Mouse (Mus musculus) heart, embryonic 13.5 days (tissue): ENCODE results near the gene Setd7. TPM values are rescaled to one million over a fixed set of nuclear protein-coding genes. Genes with fewer than 3 reads are reported as not detected.

Experiments used
- ATAC-seq: fragments of 200-750 bp; cut with Nextera tagmentation; 2 replicates; pipeline ENCODE4 v1.8.0; 2017; ENCODE audit warnings: moderate TSS enrichment; ENCODE audit not compliant: insufficient number of reproducible peaks, low FRiP score, low TSS enrichment; ENCODE audit errors: extremely low read depth
- H3K27ac ChIP-seq: fragments of 300-500 bp; sonication (generic); replicated peaks from 2 replicates; pipeline ENCODE4 v1.5.1; 2015; ENCODE audit warnings: moderate library complexity, mild to moderate bottlenecking, inconsistent platforms
- H3K27me3 ChIP-seq: fragments of 300-500 bp; sonication (generic); replicated peaks from 2 replicates; pipeline ENCODE4 v1.6.1; 2015; ENCODE audit warnings: mild to moderate bottlenecking, inconsistent platforms
- H3K36me3 ChIP-seq: fragments of 300-500 bp; sonication (generic); 2 replicates; pipeline ENCODE4 v1.6.1; 2015; ENCODE audit warnings: mild to moderate bottlenecking, inconsistent platforms
- H3K4me1 ChIP-seq: fragments of 300-500 bp; sonication (generic); 2 replicates; pipeline ENCODE4 v1.6.1; 2015; ENCODE audit warnings: inconsistent platforms
- H3K4me2 ChIP-seq: fragments of 300-500 bp; sonication (generic); 2 replicates; pipeline ENCODE4 v1.6.1; 2015; ENCODE audit warnings: inconsistent platforms, mild to moderate bottlenecking, moderate library complexity
- H3K4me3 ChIP-seq: fragments of 300-500 bp; sonication (generic); 2 replicates; pipeline ENCODE4 v1.5.1; 2015; ENCODE audit warnings: moderate library complexity, mild to moderate bottlenecking, inconsistent platforms
- H3K9ac ChIP-seq: fragments of 300-500 bp; sonication (generic); 2 replicates; pipeline ENCODE4 v1.6.1; 2015; ENCODE audit warnings: inconsistent platforms, mild to moderate bottlenecking, moderate library complexity
- H3K9me3 ChIP-seq: fragments of 300-500 bp; sonication (generic); 2 replicates; pipeline ENCODE4 v1.6.1; 2016; ENCODE audit warnings: inconsistent platforms
- WGBS: fragments of 180-500 bp; shearing (Covaris S2); methylation state at CpG from one replicate; pipeline ENCODE4 v1.1.7; 2015; ENCODE audit warnings: mixed read lengths; 5-methylcytosine and 5-hydroxymethylcytosine counted together
- polyA plus RNA-seq: library from polyadenylated mRNA; unstranded; fragments of >200 nt; fragmentation: Nextera tagmentation; extraction: Ambion mirVana; gene quantifications from 2 replicates; pipeline ENCODE4 v1.2.1, GENCODE M21; 2015

The Setd7 gene
- polyA plus RNA-seq: 3.8 and 5.8 TPM in 2 replicates

GRCm38 (mm10) chr3:51560511-51561108 is at the start of gene Setd7:
Gene Setd7, minus strand, starts transcription at chr3:51560879.
- Histone ChIP-seq H3K27ac (peak within 1 kb of the TSS; percentile 97), H3K36me3 (peaks cover 9% of the 10 kb centered on the region), H3K4me3 (peak within 1 kb of the TSS; percentile 91), H3K9me3 (no peaks in the 10 kb centered on the region), H3K4me2 (peak within 1 kb of the TSS; percentile 86), H3K27me3 (no peaks in the 10 kb centered on the region), H3K9ac (peak within 1 kb of the TSS; percentile 98), H3K4me1 (peaks cover 27% of the 10 kb centered on the region)
- whole genome bisulfite sequencing: under 1% methylated on average over 43 of the region's 48 CpGs
- peak; percentile 67; the same call in 1 of the 2 replicates for ATAC-seq

GRCm38 (mm10) chr3:51604489-51604888 is 43.8 kb upstream of the Setd7 start:
- WGBS: 69% methylated on average over 3 of the region's 3 CpGs
- no peak for ATAC-seq
- no peaks in the 10 kb centered on the region for H3K36me3 ChIP-seq
- no peaks in the 10 kb centered on the region for H3K9me3 ChIP-seq
- no peaks in the 10 kb centered on the region for H3K27me3 ChIP-seq
- H3K4me2 ChIP-seq: no peak overlapping the region
- no peak overlapping the region for H3K27ac ChIP-seq
- H3K4me1 ChIP-seq: no peaks in the 10 kb centered on the region
- no peak overlapping the region for H3K4me3 ChIP-seq
- no peak overlapping the region for H3K9ac ChIP-seq

DNA sequence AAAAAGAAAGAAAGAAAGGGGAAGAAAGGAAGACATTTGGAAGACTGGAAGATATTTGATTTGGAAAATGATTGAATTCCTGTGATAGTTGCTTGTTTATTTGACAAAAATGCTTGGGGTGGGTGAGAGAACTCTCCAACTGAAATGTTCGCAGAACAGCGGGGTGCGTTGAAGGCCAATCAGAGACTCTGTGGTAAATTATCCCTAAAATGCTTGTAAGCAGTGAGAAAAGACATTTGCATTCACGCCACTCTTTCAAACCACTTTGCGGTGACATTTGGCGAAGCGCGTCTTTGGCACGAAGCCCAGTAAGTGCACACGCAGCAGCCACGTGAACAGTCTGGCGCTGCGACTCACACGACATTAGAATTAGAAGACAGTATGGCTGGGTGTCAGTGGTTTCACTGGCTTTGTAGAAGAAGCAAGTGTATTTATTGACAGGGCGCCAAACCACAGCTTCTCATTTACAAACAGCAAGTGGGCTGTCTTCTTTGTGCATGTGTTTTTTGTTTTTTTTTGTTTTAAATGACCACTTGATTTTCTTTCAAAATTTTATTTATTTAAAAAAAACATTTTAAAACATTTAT is 43.1 kb upstream of the Setd7 start:
- Histone ChIP-seq H3K27me3 (no peaks in the 10 kb centered on the region), H3K4me3 (no peak overlapping the region), H3K9ac (no peak overlapping the region), H3K27ac (no peak overlapping the region), H3K9me3 (no peaks in the 10 kb centered on the region), H3K36me3 (no peaks in the 10 kb centered on the region), H3K4me2 (no peak overlapping the region), H3K4me1 (no peaks in the 10 kb centered on the region)
- WGBS: 81% methylated on average over 15 of the region's 15 CpGs
- no peak for ATAC-seq

DNA sequence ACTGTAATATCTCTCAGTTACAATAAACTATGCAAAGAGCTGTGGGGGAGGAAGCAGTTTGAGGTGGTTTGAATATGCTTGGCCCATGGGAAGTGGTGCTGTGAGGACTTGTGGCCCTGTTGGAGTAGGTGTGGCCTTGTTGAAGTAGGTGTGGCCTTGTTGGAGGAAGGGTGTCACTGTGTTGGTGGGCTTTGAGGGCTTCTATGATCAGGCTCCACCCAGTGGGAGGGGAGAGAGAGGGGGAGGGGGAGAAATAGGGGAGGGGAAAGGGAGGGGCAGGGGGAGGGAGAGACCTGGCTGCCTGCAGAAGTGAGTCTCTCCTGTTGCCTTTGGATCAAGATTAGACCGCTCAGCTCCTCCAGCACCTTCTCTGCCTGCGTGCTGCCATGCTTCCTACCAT is 40.8 kb upstream of the Setd7 start:
- ATAC-seq: no peak
- Histone ChIP-seq H3K27ac (no peak overlapping the region), H3K4me1 (no peaks in the 10 kb centered on the region), H3K4me3 (no peak overlapping the region), H3K4me2 (no peak overlapping the region), H3K9ac (no peak overlapping the region), H3K9me3 (no peaks in the 10 kb centered on the region), H3K36me3 (no peaks in the 10 kb centered on the region), H3K27me3 (no peaks in the 10 kb centered on the region)
- WGBS: 76% methylated on average over 2 of the region's 2 CpGs

- no peak overlapping the region for H3K27ac ChIP-seq
- ATAC-seq: no peak
- H3K36me3 ChIP-seq: no peaks in the 10 kb centered on the region
- no peaks in the 10 kb centered on the region for H3K27me3 ChIP-seq
- H3K9ac ChIP-seq: no peak overlapping the region
- WGBS: 84% methylated on average over 4 of the region's 4 CpGs
- H3K4me1 ChIP-seq: no peaks in the 10 kb centered on the region
- no peaks in the 10 kb centered on the region for H3K9me3 ChIP-seq
- H3K4me3 ChIP-seq: no peak overlapping the region
- no peak overlapping the region for H3K4me2 ChIP-seq
Measured at GRCm38 (mm10) chr3:51600728-51601127, 40.0 kb upstream of the Setd7 start.

- Histone ChIP-seq H3K9me3 (no peaks in the 10 kb centered on the region), H3K4me1 (no peaks in the 10 kb centered on the region), H3K4me3 (no peak overlapping the region), H3K9ac (no peak overlapping the region), H3K4me2 (no peak overlapping the region), H3K36me3 (no peaks in the 10 kb centered on the region), H3K27ac (no peak overlapping the region), H3K27me3 (no peaks in the 10 kb centered on the region)
- 72% methylated on average over 12 of the region's 12 CpGs for WGBS
- no peak for ATAC-seq
Measured at GRCm38 (mm10) chr3:51599057-51599630, 38.5 kb upstream of the Setd7 start.

- Histone ChIP-seq H3K9me3 (no peaks in the 10 kb centered on the region), H3K9ac (no peak overlapping the region), H3K27me3 (no peaks in the 10 kb centered on the region), H3K4me2 (no peak overlapping the region), H3K27ac (no peak overlapping the region), H3K4me3 (no peak overlapping the region), H3K4me1 (peaks cover 10% of the 10 kb centered on the region), H3K36me3 (no peaks in the 10 kb centered on the region)
- WGBS: 68% methylated on average over 2 of the region's 2 CpGs
- no peak for ATAC-seq
Measured at GRCm38 (mm10) chr3:51596538-51596937, 35.9 kb upstream of the Setd7 start.

GRCm38 (mm10) chr3:51593506-51593905 is 32.8 kb upstream of the Setd7 start:
- WGBS: 54% methylated on average over 1 of the region's 1 CpGs
- no peaks in the 10 kb centered on the region for H3K9me3 ChIP-seq
- no peak overlapping the region for H3K27ac ChIP-seq
- peaks cover 10% of the 10 kb centered on the region for H3K4me1 ChIP-seq
- no peak overlapping the region for H3K4me3 ChIP-seq
- ATAC-seq: no peak
- no peaks in the 10 kb centered on the region for H3K36me3 ChIP-seq
- no peaks in the 10 kb centered on the region for H3K27me3 ChIP-seq
- H3K4me2 ChIP-seq: no peak overlapping the region
- no peak overlapping the region for H3K9ac ChIP-seq

GRCm38 (mm10) chr3:51591591-51591990 is 30.9 kb upstream of the Setd7 start:
- H3K27ac ChIP-seq: no peak overlapping the region
- no peak overlapping the region for H3K9ac ChIP-seq

GRCm38 (mm10) chr3:51590207-51590892 is 29.7 kb upstream of the Setd7 start:
- Histone ChIP-seq H3K4me2 (no peak overlapping the region), H3K27me3 (no peaks in the 10 kb centered on the region), H3K9me3 (no peaks in the 10 kb centered on the region), H3K9ac (no peak overlapping the region), H3K4me3 (no peak overlapping the region), H3K27ac (no peak overlapping the region), H3K36me3 (no peaks in the 10 kb centered on the region), H3K4me1 (peaks cover 10% of the 10 kb centered on the region)
- ATAC-seq: no peak
- 44% methylated on average over 15 of the region's 15 CpGs for WGBS

More at GRCm38 (mm10) chr3:51591591-51591990, 30.9 kb upstream of the Setd7 start:
- no peaks in the 10 kb centered on the region for H3K27me3 ChIP-seq
- H3K36me3 ChIP-seq: no peaks in the 10 kb centered on the region
- no peak overlapping the region for H3K4me2 ChIP-seq
- H3K4me1 ChIP-seq: peaks cover 10% of the 10 kb centered on the region
- no peaks in the 10 kb centered on the region for H3K9me3 ChIP-seq
- 86% methylated on average over 6 of the region's 6 CpGs for WGBS
- no peak overlapping the region for H3K4me3 ChIP-seq
- no peak for ATAC-seq

- no peaks in the 10 kb centered on the region for H3K36me3 ChIP-seq
- no peak for ATAC-seq
Measured at GRCm38 (mm10) chr3:51587697-51588262, 27.1 kb upstream of the Setd7 start.

More at GRCm38 (mm10) chr3:51587697-51588262, 27.1 kb upstream of the Setd7 start:
- peaks cover 7% of the 10 kb centered on the region for H3K4me1 ChIP-seq
- H3K27me3 ChIP-seq: no peaks in the 10 kb centered on the region
- no peak overlapping the region for H3K4me2 ChIP-seq
- H3K27ac ChIP-seq: no peak overlapping the region
- H3K4me3 ChIP-seq: no peak overlapping the region
- no peak overlapping the region for H3K9ac ChIP-seq
- WGBS: 57% methylated on average over 7 of the region's 7 CpGs
- H3K9me3 ChIP-seq: no peaks in the 10 kb centered on the region
